Mouse (Mus musculus) stomach, embryonic 15.5 days (tissue): ENCODE measurements around the gene Tubg2. TPM values are rescaled to one million over a fixed set of nuclear protein-coding genes. Genes with fewer than 3 reads are reported as not detected.
"Not testable (repeated sequence)": the region's sequence is repeated elsewhere in the genome, so short reads cannot be mapped to it uniquely, and the experiment has no call there.

Source experiments
- ATAC-seq: fragments of 200-750 bp; cut with Nextera tagmentation; 2 replicates; pipeline ENCODE4 v1.8.0; 2017; ENCODE audit warnings: low read depth, moderate number of reproducible peaks, moderate TSS enrichment; ENCODE audit not compliant: insufficient read depth, low FRiP score
- H3K27ac ChIP-seq: fragments of 300-500 bp; sonication (generic); 2 replicates; pipeline ENCODE4 v1.5.1; 2015; ENCODE audit warnings: mild to moderate bottlenecking, inconsistent platforms
- H3K27me3 ChIP-seq: fragments of 300-500 bp; sonication (generic); replicated peaks from 2 replicates; pipeline ENCODE4 v1.6.1; 2015; ENCODE audit warnings: inconsistent platforms
- H3K36me3 ChIP-seq: fragments of 300-500 bp; sonication (generic); 2 replicates; pipeline ENCODE4 v1.6.1; 2015; ENCODE audit warnings: inconsistent platforms
- H3K4me1 ChIP-seq: fragments of 300-500 bp; sonication (generic); 2 replicates; pipeline ENCODE4 v1.6.1; 2015; ENCODE audit warnings: inconsistent platforms
- H3K4me2 ChIP-seq: fragments of 300-500 bp; sonication (generic); 2 replicates; pipeline ENCODE4 v1.6.1; 2015; ENCODE audit warnings: mild to moderate bottlenecking, inconsistent platforms
- H3K4me3 ChIP-seq: fragments of 300-500 bp; sonication (generic); replicated peaks from 2 replicates; pipeline ENCODE4 v1.5.1; 2015; ENCODE audit warnings: inconsistent platforms
- H3K9ac ChIP-seq: fragments of 300-500 bp; sonication (generic); 2 replicates; pipeline ENCODE4 v1.6.1; 2015; ENCODE audit warnings: inconsistent platforms
- H3K9me3 ChIP-seq: fragments of 300-500 bp; sonication (generic); 2 replicates; pipeline ENCODE4 v1.6.1; 2016; ENCODE audit warnings: inconsistent platforms
- WGBS: fragments of 180-500 bp; shearing (Covaris S2); methylation state at CpG from one replicate; pipeline ENCODE4 v1.1.7; 2015; 5-methylcytosine and 5-hydroxymethylcytosine counted together
- polyA plus RNA-seq: library from polyadenylated mRNA; unstranded; fragments of >200 nt; fragmentation: Nextera tagmentation; extraction: Ambion mirVana; gene quantifications from 2 replicates; pipeline ENCODE4 v1.2.1, GENCODE M21; 2015

The Tubg2 gene
- polyA plus RNA-seq, 1 experiment from 2014 or later = 3.8 TPM

GRCm38 (mm10) chr11:101125008-101125407 is 30.7 kb upstream of the Tubg2 start:
- not testable (repeated sequence) for H3K4me1 ChIP-seq, H3K4me2 ChIP-seq, H3K27me3 ChIP-seq, H3K27ac ChIP-seq, H3K4me3 ChIP-seq, ATAC-seq, H3K9ac ChIP-seq, H3K9me3 ChIP-seq
- WGBS = 97% methylated on average over 9 of the region's 9 CpGs
- peaks cover 27% of the 10 kb centered on the region for H3K36me3 ChIP-seq

GRCm38 (mm10) chr11:101127075-101127474 is 28.6 kb upstream of the Tubg2 start:
- H3K36me3 ChIP-seq = peaks cover 27% of the 10 kb centered on the region
- H3K9ac ChIP-seq = no peak overlapping the region
- ATAC-seq = no peak
- H3K27me3 ChIP-seq = no peaks in the 10 kb centered on the region
- H3K4me2 ChIP-seq = no peak overlapping the region
- no peaks in the 10 kb centered on the region for H3K9me3 ChIP-seq
- no peak overlapping the region for H3K27ac ChIP-seq
- 100% methylated on average over 1 of the region's 1 CpGs for WGBS
- peaks cover 8% of the 10 kb centered on the region for H3K4me1 ChIP-seq
- no peak overlapping the region for H3K4me3 ChIP-seq

- Histone ChIP-seq H3K4me1 (peaks cover 10% of the 10 kb centered on the region), H3K4me3 (no peak overlapping the region), H3K9me3 (no peaks in the 10 kb centered on the region), H3K27me3 (no peaks in the 10 kb centered on the region), H3K9ac (no peak overlapping the region), H3K4me2 (no peak overlapping the region), H3K36me3 (peaks cover 18% of the 10 kb centered on the region), H3K27ac (no peak overlapping the region)
- 84% methylated on average over 11 of the region's 11 CpGs for WGBS
- no peak for ATAC-seq
Measured at GRCm38 (mm10) chr11:101128996-101129577, 26.6 kb upstream of the Tubg2 start.

- Histone ChIP-seq H3K4me1 (peaks cover 10% of the 10 kb centered on the region), H3K27me3 (no peaks in the 10 kb centered on the region), H3K27ac (no peak overlapping the region), H3K9ac (no peak overlapping the region), H3K36me3 (peaks cover 16% of the 10 kb centered on the region), H3K4me3 (no peak overlapping the region), H3K9me3 (no peaks in the 10 kb centered on the region), H3K4me2 (no peak overlapping the region)
- ATAC-seq = 0 out of 2 replicates have a peak, but pooled peaks have one; percentile 31
- WGBS = 39% methylated on average over 18 of the region's 18 CpGs
Measured at GRCm38 (mm10) chr11:101130056-101130756, 25.5 kb upstream of the Tubg2 start.

GRCm38 (mm10) chr11:101131187-101131586 is 24.5 kb upstream of the Tubg2 start:
- no peak for ATAC-seq
- WGBS = 68% methylated on average over 2 of the region's 2 CpGs
- Histone ChIP-seq H3K4me3 (no peak overlapping the region), H3K9ac (no peak overlapping the region), H3K4me2 (no peak overlapping the region), H3K9me3 (no peaks in the 10 kb centered on the region), H3K27me3 (no peaks in the 10 kb centered on the region), H3K36me3 (peaks cover 10% of the 10 kb centered on the region), H3K4me1 (peaks cover 10% of the 10 kb centered on the region), H3K27ac (no peak overlapping the region)

- Histone ChIP-seq H3K9me3 (no peaks in the 10 kb centered on the region), H3K36me3 (peaks cover 4% of the 10 kb centered on the region), H3K27ac (no peak overlapping the region), H3K4me1 (peaks cover 10% of the 10 kb centered on the region), H3K4me2 (no peak overlapping the region), H3K9ac (no peak overlapping the region), H3K27me3 (no peaks in the 10 kb centered on the region), H3K4me3 (no peak overlapping the region)
- no peak for ATAC-seq
- 90% methylated on average over 6 of the region's 6 CpGs for WGBS
Measured at GRCm38 (mm10) chr11:101131701-101132100, 24.0 kb upstream of the Tubg2 start.

GRCm38 (mm10) chr11:101133037-101133436 is 22.7 kb upstream of the Tubg2 start:
- H3K4me3 ChIP-seq = no peak overlapping the region
- no peak overlapping the region for H3K4me2 ChIP-seq
- no peak overlapping the region for H3K9ac ChIP-seq
- H3K4me1 ChIP-seq = peaks cover 10% of the 10 kb centered on the region
- 47% methylated on average over 12 of the region's 12 CpGs for WGBS
- no peak for ATAC-seq
- no peaks in the 10 kb centered on the region for H3K36me3 ChIP-seq
- H3K27me3 ChIP-seq = no peaks in the 10 kb centered on the region
- H3K27ac ChIP-seq = no peak overlapping the region
- H3K9me3 ChIP-seq = no peaks in the 10 kb centered on the region

GRCm38 (mm10) chr11:101134217-101134865 is 21.4 kb upstream of the Tubg2 start:
- ATAC-seq = no peak
- H3K9ac ChIP-seq = no peak overlapping the region
- peaks cover 18% of the 10 kb centered on the region for H3K4me1 ChIP-seq
- H3K4me3 ChIP-seq = no peak overlapping the region
- WGBS = 70% methylated on average over 13 of the region's 13 CpGs
- H3K36me3 ChIP-seq = no peaks in the 10 kb centered on the region
- no peaks in the 10 kb centered on the region for H3K9me3 ChIP-seq
- no peaks in the 10 kb centered on the region for H3K27me3 ChIP-seq
- no peak overlapping the region for H3K4me2 ChIP-seq
- no peak overlapping the region for H3K27ac ChIP-seq

- ATAC-seq = no peak
- Histone ChIP-seq H3K4me2 (no peak overlapping the region), H3K9ac (no peak overlapping the region), H3K9me3 (no peaks in the 10 kb centered on the region), H3K36me3 (no peaks in the 10 kb centered on the region), H3K4me1 (peaks cover 18% of the 10 kb centered on the region), H3K4me3 (no peak overlapping the region), H3K27ac (no peak overlapping the region), H3K27me3 (no peaks in the 10 kb centered on the region)
- 73% methylated on average over 7 of the region's 7 CpGs for WGBS
Measured at GRCm38 (mm10) chr11:101137000-101137399, 18.7 kb upstream of the Tubg2 start.

GRCm38 (mm10) chr11:101138536-101139181 is 17.0 kb upstream of the Tubg2 start:
- Histone ChIP-seq H3K4me3 (peak overlapping the region; percentile 23), H3K27ac (peak overlapping the region; percentile 80), H3K9ac (no peak overlapping the region), H3K4me1 (peaks cover 15% of the 10 kb centered on the region), H3K27me3 (no peaks in the 10 kb centered on the region), H3K4me2 (peak overlapping the region; percentile 50), H3K9me3 (no peaks in the 10 kb centered on the region), H3K36me3 (no peaks in the 10 kb centered on the region)
- ATAC-seq = peak; percentile 50; the same call in 1 of the 2 replicates
- 15% methylated on average over 15 of the region's 15 CpGs for WGBS

- Histone ChIP-seq H3K9me3 (no peaks in the 10 kb centered on the region), H3K4me1 (peaks cover 15% of the 10 kb centered on the region), H3K27ac (peak overlapping the region; percentile 51; the same call in 1 of the 2 replicates), H3K4me3 (peak overlapping the region; percentile 26), H3K27me3 (no peaks in the 10 kb centered on the region), H3K36me3 (no peaks in the 10 kb centered on the region), H3K4me2 (peak overlapping the region; percentile 57), H3K9ac (0 out of 2 replicates have a peak overlapping the region, but pooled peaks have one; percentile 5)
- WGBS = 37% methylated on average over 27 of the region's 27 CpGs
- no peak for ATAC-seq
Measured at GRCm38 (mm10) chr11:101140164-101140819, 15.4 kb upstream of the Tubg2 start.
